Mouse (Mus musculus) small intestine, adult 2 months (tissue): ENCODE results near the gene Cxcr5. TPM values are rescaled to one million over a fixed set of nuclear protein-coding genes. Genes with fewer than 3 reads are reported as not detected.
A peak's percentile ranks its signal among the peaks of the same experiment; 100 is the strongest.

ENCODE experiments used
- H3K27ac ChIP-seq: fragments of 200-500 bp; 2 replicates; pipeline ENCODE4 v1.5.1; 2012; ENCODE audit warnings: low read depth, low read length, control low read depth, inconsistent platforms; ENCODE audit not compliant: insufficient read depth
- H3K27me3 ChIP-seq: fragments of 200-500 bp; 2 replicates; pipeline ENCODE4 v1.6.1; 2012; ENCODE audit warnings: mild to moderate bottlenecking, moderate library complexity, low read length, inconsistent platforms; ENCODE audit not compliant: control insufficient read depth, insufficient read depth
- H3K36me3 ChIP-seq: fragments of 200-500 bp; 2 replicates; pipeline ENCODE4 v1.6.1; 2012; ENCODE audit warnings: mild to moderate bottlenecking, low read length, control low read depth, inconsistent platforms; ENCODE audit not compliant: control insufficient read depth, insufficient read depth
- H3K4me1 ChIP-seq: fragments of 200-500 bp; 2 replicates; pipeline ENCODE4 v1.6.1; 2012; ENCODE audit warnings: low read length, inconsistent platforms, mixed read lengths; ENCODE audit not compliant: control insufficient read depth, insufficient read depth, insufficient read length
- H3K4me3 ChIP-seq: fragments of 200-500 bp; 2 replicates; pipeline ENCODE4 v1.5.1; 2012; ENCODE audit warnings: low read depth, mild to moderate bottlenecking, control low read depth, inconsistent platforms, low read length, moderate library complexity
- CTCF ChIP-seq: fragments of 200-500 bp; IDR thresholded peaks from 2 replicates; pipeline ENCODE4 v1.5.1; 2012; ENCODE audit warnings: low read depth, mild to moderate bottlenecking, control low read depth, inconsistent platforms, low read length, moderate library complexity, mixed read lengths; ENCODE audit not compliant: insufficient replicate concordance, insufficient read length; ENCODE audit errors: extremely low read depth
- POLR2A ChIP-seq: fragments of 200-500 bp; IDR thresholded peaks from 2 replicates; pipeline ENCODE4 v1.6.1; 2012; ENCODE audit warnings: low read depth, mild to moderate bottlenecking, control low read depth, inconsistent platforms, low read length, moderate library complexity
- WGBS: fragments of 180-500 bp; shearing (Covaris S2); methylation state at CpG from one replicate; pipeline ENCODE4 v1.1.7; 2018; 5-methylcytosine and 5-hydroxymethylcytosine counted together
- polyA plus RNA-seq: library from polyadenylated mRNA; depleted of rRNA; stranded (reverse); fragments of >200 nt; gene quantifications from 2 replicates; pipeline ENCODE4 v1.2.3, GENCODE M21; 2012

Gene Cxcr5
- polyA plus RNA-seq, 1 experiment = 5.7 TPM

- Histone ChIP-seq H3K27ac (peak overlapping the region; percentile 82), H3K4me1 (peaks cover 62% of the 10 kb centered on the region), H3K27me3 (no peaks in the 10 kb centered on the region), H3K4me3 (peak overlapping the region; percentile 33), H3K36me3 (no peaks in the 10 kb centered on the region)
- no peak for TF ChIP-seq POLR2A
- TF ChIP-seq CTCF = no peak
- WGBS = 11% methylated on average over 14 of the region's 14 CpGs
Observed at GRCm38 (mm10) chr9:44485516-44486161, 76.0 kb downstream of the Cxcr5 start.

- TF ChIP-seq CTCF (no peak), POLR2A (no peak)
- peaks cover 57% of the 10 kb centered on the region for H3K4me1 ChIP-seq
Observed at GRCm38 (mm10) chr9:44485105-44485515, 76.6 kb downstream of the Cxcr5 start.

GRCm38 (mm10) chr9:44484311-44485104 is 77.2 kb downstream of the Cxcr5 start:
- peak overlapping the region; percentile 96 for H3K4me3 ChIP-seq
- TF ChIP-seq POLR2A = no peak
- H3K27ac ChIP-seq = peak overlapping the region; percentile 82
- no peaks in the 10 kb centered on the region for H3K27me3 ChIP-seq
- WGBS = 7% methylated on average over 7 of the region's 7 CpGs
- peaks cover 51% of the 10 kb centered on the region for H3K4me1 ChIP-seq
- H3K36me3 ChIP-seq = no peaks in the 10 kb centered on the region

More at GRCm38 (mm10) chr9:44485105-44485515, 76.6 kb downstream of the Cxcr5 start:
- H3K27ac ChIP-seq = peak overlapping the region; percentile 82
- no peaks in the 10 kb centered on the region for H3K36me3 ChIP-seq
- peak overlapping the region; percentile 33 for H3K4me3 ChIP-seq
- WGBS = 21% methylated on average over 6 of the region's 6 CpGs
- H3K27me3 ChIP-seq = no peaks in the 10 kb centered on the region

- 0% methylated on average over 12 of the region's 12 CpGs for WGBS
- Histone ChIP-seq H3K36me3 (no peaks in the 10 kb centered on the region), H3K4me1 (peaks cover 43% of the 10 kb centered on the region), H3K27ac (peak overlapping the region; percentile 82), H3K27me3 (no peaks in the 10 kb centered on the region), H3K4me3 (peak overlapping the region; percentile 96)
- TF ChIP-seq CTCF (no peak), POLR2A (no peak)
Observed at GRCm38 (mm10) chr9:44483510-44484044, 78.1 kb downstream of the Cxcr5 start.

GRCm38 (mm10) chr9:44483041-44483509 is 78.6 kb downstream of the Cxcr5 start:
- Histone ChIP-seq H3K36me3 (no peaks in the 10 kb centered on the region), H3K4me3 (peak overlapping the region; percentile 96), H3K4me1 (peaks cover 37% of the 10 kb centered on the region), H3K27ac (peak overlapping the region; percentile 82), H3K27me3 (no peaks in the 10 kb centered on the region)
- under 1% methylated on average over 39 of the region's 39 CpGs for WGBS
- TF ChIP-seq CTCF (no peak), POLR2A (no peak; the same call in 1 of the 2 replicates)

GRCm38 (mm10) chr9:44482552-44482951 is 79.1 kb downstream of the Cxcr5 start, which contains the start of gene Bcl9l:
Gene Bcl9l, plus strand, starts transcription at chr9:44482825.
- Histone ChIP-seq H3K27ac (peak within 1 kb of the TSS; percentile 82), H3K4me3 (peak within 1 kb of the TSS; percentile 96), H3K36me3 (no peaks in the 10 kb centered on the region), H3K27me3 (no peaks in the 10 kb centered on the region), H3K4me1 (peaks cover 32% of the 10 kb centered on the region)
- TF ChIP-seq CTCF (peak; percentile 52; the same call in 1 of the 2 replicates), POLR2A (peak; percentile 82; the same call in 1 of the 2 replicates)
- 3% methylated on average over 27 of the region's 31 CpGs for WGBS

- H3K4me3 ChIP-seq = peak overlapping the region; percentile 96
- no peaks in the 10 kb centered on the region for H3K27me3 ChIP-seq
- WGBS = 19% methylated on average over 3 of the region's 3 CpGs
- H3K4me1 ChIP-seq = peaks cover 32% of the 10 kb centered on the region
- H3K27ac ChIP-seq = peak overlapping the region; percentile 32; the same call in 1 of the 2 replicates
- TF ChIP-seq CTCF = no peak
- no peak for TF ChIP-seq POLR2A
- H3K36me3 ChIP-seq = no peaks in the 10 kb centered on the region
Observed at GRCm38 (mm10) chr9:44482112-44482511, 79.6 kb downstream of the Cxcr5 start.
